Mouse (Mus musculus): ENCODE results near the gene Tmem132e. TPM values are rescaled to one million over a fixed set of nuclear protein-coding genes. Genes with fewer than 3 reads are reported as not detected.

The Tmem132e gene
- polyA plus RNA-seq, 1 experiment from 2014 or later = 0.15 TPM

DNA sequence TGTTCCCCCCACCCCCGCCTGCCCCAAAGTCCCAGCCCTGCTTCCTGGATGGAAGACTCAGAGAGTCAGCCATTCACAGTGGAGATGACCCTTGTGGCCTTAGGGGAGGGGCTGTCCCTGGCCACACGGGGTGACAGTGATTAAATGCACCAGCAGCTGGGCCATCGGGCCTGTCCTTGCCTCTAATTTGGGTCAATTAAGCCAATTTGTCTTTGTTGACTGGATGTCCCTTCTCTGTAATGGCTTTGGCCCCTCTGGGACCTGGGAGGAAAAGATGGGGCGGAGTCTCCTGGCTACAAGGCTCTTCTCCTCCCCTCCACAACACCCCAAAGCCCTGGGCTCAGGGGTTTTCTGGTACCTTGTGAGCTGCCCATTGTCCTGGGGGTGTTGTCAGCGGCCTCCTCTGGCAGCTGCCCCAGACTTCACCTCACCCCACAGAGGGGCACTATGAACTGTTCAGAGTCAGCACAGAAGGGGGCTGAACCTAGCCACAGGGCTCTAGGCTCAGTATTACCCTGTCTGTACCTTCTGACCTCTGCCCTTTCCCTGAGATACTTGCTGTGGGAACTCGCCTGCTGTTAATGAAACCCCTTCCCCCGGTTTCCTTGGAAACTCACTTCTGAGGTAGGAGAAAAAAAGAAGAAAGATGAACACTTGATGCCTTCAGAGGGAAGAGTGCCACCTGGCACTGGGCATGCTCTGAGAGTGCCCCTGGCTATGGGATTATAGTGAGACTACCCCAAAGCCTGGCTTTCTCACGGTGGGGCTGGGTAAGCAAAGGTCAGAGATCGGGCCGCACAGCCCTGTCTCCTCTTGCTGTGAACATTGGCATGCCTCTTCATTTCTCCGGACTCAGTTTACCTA, 17.9 kb downstream of the Tmem132e start:
- no peaks in the 10 kb centered on the region for H3K4me1 ChIP-seq (ENCODE audit: control insufficient read depth in 2 of 2, insufficient read depth in 2 of 2, low read length in 2 of 2)
- 45% methylated on average over 11 of the region's 11 CpGs for WGBS
- H3K9me3 ChIP-seq (ENCODE audit: control insufficient read depth, low read length) = no peaks in the 10 kb centered on the region
- no peak for ATAC-seq (ENCODE audit: insufficient number of reproducible peaks, insufficient read depth, low FRiP score, low read depth)
- H3K4me3 ChIP-seq (ENCODE audit: control insufficient read depth in 1 of 2, insufficient read depth in 1 of 2, low read depth in 1 of 2, low read length in 2 of 2) = no peak overlapping the region
- H3K27me3 ChIP-seq (ENCODE audit: control insufficient read depth, insufficient read depth, low read length) = no peaks in the 10 kb centered on the region
- no peak overlapping the region for H3K27ac ChIP-seq (replicated peaks in 1 of 2; ENCODE audit: control insufficient read depth in 1 of 2, insufficient read depth in 1 of 2, low read depth in 2 of 2, low read length in 2 of 2)
- H3K4me2 ChIP-seq (ENCODE audit: low read length) = no peak overlapping the region
- no peaks in the 10 kb centered on the region for H3K36me3 ChIP-seq (ENCODE audit: control insufficient read depth, insufficient read depth, low read length)
- no peak overlapping the region for H3K9ac ChIP-seq (ENCODE audit: low read length)

DNA sequence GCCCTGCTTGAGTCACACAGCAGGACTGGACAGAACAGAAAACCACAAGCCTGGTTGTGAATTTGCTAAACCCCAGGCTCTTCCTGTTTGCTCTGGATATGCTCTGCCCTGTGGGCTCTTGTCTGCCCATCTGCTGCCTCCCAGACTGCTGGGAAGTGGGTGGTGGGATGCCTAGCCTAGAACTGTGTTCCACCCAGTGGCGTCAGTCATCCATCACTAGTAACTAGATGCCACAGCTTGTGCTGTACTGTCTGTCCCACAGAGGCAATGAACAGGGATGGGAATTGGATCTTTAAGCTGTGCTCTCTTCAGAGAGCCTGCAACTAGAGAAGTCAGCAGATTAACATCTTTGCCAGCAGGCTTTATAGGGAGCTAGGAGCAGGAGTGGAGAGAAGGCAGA, 23.8 kb downstream of the Tmem132e start:
- 65% methylated on average over 1 of the region's 1 CpGs for WGBS
- peaks cover 7% of the 10 kb centered on the region; the same call in 1 of the 2 replicates for H3K27me3 ChIP-seq (ENCODE audit: control insufficient read depth, insufficient read depth, low read length)

DNA sequence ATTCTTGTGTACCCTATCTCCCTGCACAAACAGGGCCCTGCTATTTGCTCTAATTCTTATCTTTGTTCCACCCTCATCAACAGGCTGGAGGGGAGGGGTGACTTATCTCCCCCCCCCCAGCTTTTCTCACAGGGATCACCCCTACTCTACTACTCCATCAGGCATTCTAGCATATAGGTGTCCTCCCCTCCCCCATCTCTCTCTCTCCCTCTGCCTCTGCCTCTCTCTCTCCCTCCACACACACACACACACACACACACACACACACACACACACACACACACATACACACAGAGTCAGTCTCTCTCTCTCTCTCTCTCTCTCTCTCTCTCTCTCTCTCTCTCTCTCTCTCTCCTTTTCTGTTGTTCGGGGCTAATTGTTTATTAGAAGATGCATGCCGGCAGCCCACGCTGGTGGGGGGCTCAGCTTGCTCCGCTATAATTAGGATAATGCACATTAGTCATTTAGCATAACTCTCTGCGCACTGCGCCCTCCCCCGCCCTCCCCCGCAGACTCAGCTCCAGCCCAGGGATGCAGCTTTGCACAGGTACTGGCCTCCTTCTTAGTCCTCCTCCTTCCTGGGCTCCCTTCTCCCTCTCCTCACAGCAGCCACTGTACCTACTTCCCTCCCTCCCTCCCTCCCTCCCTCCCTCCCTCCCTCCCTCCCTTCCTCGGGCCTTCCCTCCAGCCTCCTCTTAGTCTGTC, 29.8 kb downstream of the Tmem132e start:
- H3K9me3 ChIP-seq (ENCODE audit: control insufficient read depth, low read length) = no peaks in the 10 kb centered on the region
- no peak for ATAC-seq (ENCODE audit: insufficient number of reproducible peaks, insufficient read depth, low FRiP score, low read depth)
- no peak overlapping the region for H3K9ac ChIP-seq (ENCODE audit: low read length)
- no peaks in the 10 kb centered on the region for H3K36me3 ChIP-seq (ENCODE audit: control insufficient read depth, insufficient read depth, low read length)
- H3K4me3 ChIP-seq (ENCODE audit: control insufficient read depth in 1 of 2, insufficient read depth in 1 of 2, low read depth in 1 of 2, low read length in 2 of 2) = no peak overlapping the region
- no peaks in the 10 kb centered on the region for H3K4me1 ChIP-seq (ENCODE audit: control insufficient read depth in 2 of 2, insufficient read depth in 2 of 2, low read length in 2 of 2)
- H3K27ac ChIP-seq (replicated peaks in 1 of 2; ENCODE audit: control insufficient read depth in 1 of 2, insufficient read depth in 1 of 2, low read depth in 2 of 2, low read length in 2 of 2) = no peak overlapping the region
- H3K27me3 ChIP-seq (ENCODE audit: control insufficient read depth, insufficient read depth, low read length) = peaks cover 7% of the 10 kb centered on the region; the same call in 1 of the 2 replicates
- H3K4me2 ChIP-seq (ENCODE audit: low read length) = no peak overlapping the region
- 36% methylated on average over 8 of the region's 9 CpGs for WGBS

More for the DNA sequence above, 23.8 kb downstream of the Tmem132e start:
- ATAC-seq (ENCODE audit: insufficient number of reproducible peaks, insufficient read depth, low FRiP score, low read depth) = no peak
- no peak overlapping the region for H3K4me2 ChIP-seq (ENCODE audit: low read length)
- H3K4me1 ChIP-seq (ENCODE audit: control insufficient read depth in 2 of 2, insufficient read depth in 2 of 2, low read length in 2 of 2) = no peaks in the 10 kb centered on the region
- no peak overlapping the region for H3K4me3 ChIP-seq (ENCODE audit: control insufficient read depth in 1 of 2, insufficient read depth in 1 of 2, low read depth in 1 of 2, low read length in 2 of 2)
- no peak overlapping the region for H3K27ac ChIP-seq (replicated peaks in 1 of 2; ENCODE audit: control insufficient read depth in 1 of 2, insufficient read depth in 1 of 2, low read depth in 2 of 2, low read length in 2 of 2)
- no peaks in the 10 kb centered on the region for H3K36me3 ChIP-seq (ENCODE audit: control insufficient read depth, insufficient read depth, low read length)
- H3K9me3 ChIP-seq (ENCODE audit: control insufficient read depth, low read length) = no peaks in the 10 kb centered on the region
- H3K9ac ChIP-seq (ENCODE audit: low read length) = no peak overlapping the region

DNA sequence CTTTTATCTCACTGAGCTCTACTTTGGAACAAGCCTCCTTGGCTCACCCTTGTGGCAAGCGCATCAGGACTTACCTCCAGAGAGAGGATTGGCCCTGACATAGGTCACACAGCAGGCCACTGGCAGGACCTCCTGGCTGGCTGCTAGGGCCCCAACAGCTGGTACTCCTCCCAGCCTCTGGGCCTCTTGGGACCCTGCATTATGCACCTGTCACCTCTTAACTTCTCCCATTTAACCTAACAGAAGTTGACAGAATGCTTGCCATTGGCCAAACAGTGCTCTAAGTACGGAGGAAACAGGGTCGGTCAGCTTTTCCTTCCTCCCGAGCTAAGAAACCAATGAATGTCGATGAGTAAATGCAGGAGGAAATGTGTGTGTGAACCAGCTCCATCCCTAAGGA, 33.2 kb downstream of the Tmem132e start:
- ATAC-seq (ENCODE audit: insufficient number of reproducible peaks, insufficient read depth, low FRiP score, low read depth) = no peak
- H3K36me3 ChIP-seq (ENCODE audit: control insufficient read depth, insufficient read depth, low read length) = no peaks in the 10 kb centered on the region
- no peak overlapping the region for H3K4me2 ChIP-seq (ENCODE audit: low read length)
- no peaks in the 10 kb centered on the region for H3K9me3 ChIP-seq (ENCODE audit: control insufficient read depth, low read length)
- H3K27me3 ChIP-seq (ENCODE audit: control insufficient read depth, insufficient read depth, low read length) = peaks cover 3% of the 10 kb centered on the region; the same call in 1 of the 2 replicates
- no peak overlapping the region for H3K4me3 ChIP-seq (ENCODE audit: control insufficient read depth in 1 of 2, insufficient read depth in 1 of 2, low read depth in 1 of 2, low read length in 2 of 2)
- H3K27ac ChIP-seq (replicated peaks in 1 of 2; ENCODE audit: control insufficient read depth in 1 of 2, insufficient read depth in 1 of 2, low read depth in 2 of 2, low read length in 2 of 2) = no peak overlapping the region
- no peak overlapping the region for H3K9ac ChIP-seq (ENCODE audit: low read length)
- no peaks in the 10 kb centered on the region for H3K4me1 ChIP-seq (ENCODE audit: control insufficient read depth in 2 of 2, insufficient read depth in 2 of 2, low read length in 2 of 2)
- 55% methylated on average over 5 of the region's 5 CpGs for WGBS

DNA sequence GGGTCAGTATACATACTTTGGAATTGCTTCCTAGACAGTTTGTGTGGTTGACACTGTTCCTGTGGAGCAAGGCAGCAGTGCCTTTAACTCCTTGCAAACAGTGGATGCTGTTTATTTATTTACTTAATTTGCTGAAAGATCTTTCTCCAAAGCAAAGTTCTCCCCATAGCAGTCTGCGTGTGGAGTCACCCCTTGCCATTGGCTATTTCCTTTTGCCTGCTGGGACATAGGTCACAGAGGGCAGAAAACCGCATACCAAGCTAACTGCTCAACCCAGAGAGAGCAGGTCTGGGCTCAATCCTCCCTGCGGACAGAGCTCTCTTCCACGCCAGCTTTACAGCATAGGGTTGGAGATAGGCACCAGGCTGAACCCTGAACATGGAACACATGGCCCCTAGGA, 34.8 kb downstream of the Tmem132e start:
- WGBS = 27% methylated on average over 4 of the region's 4 CpGs
- ATAC-seq (ENCODE audit: insufficient number of reproducible peaks, insufficient read depth, low FRiP score, low read depth) = no peak
- Histone ChIP-seq H3K4me1 (ENCODE audit: control insufficient read depth in 2 of 2, insufficient read depth in 2 of 2, low read length in 2 of 2) (no peaks in the 10 kb centered on the region), H3K9me3 (ENCODE audit: control insufficient read depth, low read length) (no peaks in the 10 kb centered on the region), H3K4me2 (ENCODE audit: low read length) (no peak overlapping the region), H3K4me3 (ENCODE audit: control insufficient read depth in 1 of 2, insufficient read depth in 1 of 2, low read depth in 1 of 2, low read length in 2 of 2) (no peak overlapping the region), H3K36me3 (ENCODE audit: control insufficient read depth, insufficient read depth, low read length) (no peaks in the 10 kb centered on the region), H3K27me3 (ENCODE audit: control insufficient read depth, insufficient read depth, low read length) (no peaks in the 10 kb centered on the region), H3K27ac (replicated peaks in 1 of 2; ENCODE audit: control insufficient read depth in 1 of 2, insufficient read depth in 1 of 2, low read depth in 2 of 2, low read length in 2 of 2) (no peak overlapping the region), H3K9ac (ENCODE audit: low read length) (no peak overlapping the region)

DNA sequence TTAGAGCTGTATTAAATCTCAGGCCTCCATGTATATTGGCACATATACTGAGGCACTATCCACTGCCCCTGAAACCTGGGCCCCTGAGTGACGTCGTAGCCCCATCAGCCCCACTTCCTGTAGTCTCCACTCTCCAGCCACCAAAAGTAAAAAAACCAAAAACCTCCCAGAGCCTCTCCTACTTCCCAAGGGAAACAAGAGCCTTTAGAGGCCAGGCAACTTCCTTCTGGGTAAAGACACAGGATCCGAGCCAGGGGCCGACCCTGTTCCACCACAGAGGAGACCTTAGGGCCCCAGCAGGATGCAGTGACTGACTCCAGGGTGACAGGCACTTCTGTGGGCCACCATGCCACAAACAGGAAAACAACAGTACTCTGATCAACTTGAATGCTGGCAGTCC, 40.1 kb downstream of the Tmem132e start:
- Histone ChIP-seq H3K27me3 (ENCODE audit: control insufficient read depth, insufficient read depth, low read length) (peaks cover 35% of the 10 kb centered on the region), H3K27ac (replicated peaks in 1 of 2; ENCODE audit: control insufficient read depth in 1 of 2, insufficient read depth in 1 of 2, low read depth in 2 of 2, low read length in 2 of 2) (no peak overlapping the region), H3K4me3 (ENCODE audit: control insufficient read depth in 1 of 2, insufficient read depth in 1 of 2, low read depth in 1 of 2, low read length in 2 of 2) (no peak overlapping the region), H3K4me1 (ENCODE audit: control insufficient read depth in 2 of 2, insufficient read depth in 2 of 2, low read length in 2 of 2) (no peaks in the 10 kb centered on the region), H3K36me3 (ENCODE audit: control insufficient read depth, insufficient read depth, low read length) (no peaks in the 10 kb centered on the region), H3K4me2 (ENCODE audit: low read length) (no peak overlapping the region), H3K9ac (ENCODE audit: low read length) (no peak overlapping the region), H3K9me3 (ENCODE audit: control insufficient read depth, low read length) (no peaks in the 10 kb centered on the region)
- 48% methylated on average over 4 of the region's 4 CpGs for WGBS
- no peak for ATAC-seq (ENCODE audit: insufficient number of reproducible peaks, insufficient read depth, low FRiP score, low read depth)

DNA sequence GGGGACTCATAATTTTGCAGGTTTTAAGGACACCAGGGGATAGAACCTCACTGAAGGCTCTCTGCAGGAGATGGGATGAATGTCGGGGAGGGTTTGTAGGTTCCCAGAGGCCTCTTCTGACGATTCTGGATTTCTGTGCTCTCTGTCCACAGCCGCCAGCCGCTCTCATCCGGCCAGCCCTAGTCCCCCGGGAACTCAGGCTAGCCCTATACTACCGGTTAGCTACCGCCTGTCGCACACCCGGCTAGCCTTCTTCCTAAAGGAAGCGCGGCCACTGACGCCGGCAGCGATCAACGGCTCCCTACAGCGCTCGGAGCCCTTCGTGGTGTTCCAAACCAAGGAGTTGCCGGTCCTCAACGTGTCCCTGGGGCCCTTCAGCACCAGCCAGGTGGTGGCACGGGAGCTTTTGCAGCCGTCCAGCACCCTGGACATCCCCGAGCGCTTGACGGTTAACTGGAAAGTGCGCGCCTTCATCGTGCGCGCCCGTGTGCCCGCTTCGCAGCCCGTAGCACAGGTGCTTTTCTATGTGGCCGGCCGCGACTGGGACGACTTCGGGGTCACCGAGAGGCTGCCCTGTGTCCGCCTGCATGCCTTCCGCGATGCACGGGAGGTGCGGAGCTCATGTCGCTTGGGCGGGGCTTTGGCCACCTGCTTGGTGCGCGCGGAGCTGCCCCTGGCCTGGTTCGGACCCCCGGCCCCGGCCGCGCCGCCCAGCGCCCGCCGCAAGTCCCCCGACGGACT, 45.6 kb downstream of the Tmem132e start:
- Histone ChIP-seq H3K4me2 (ENCODE audit: low read length) (peak overlapping the region; percentile 57), H3K4me1 (ENCODE audit: control insufficient read depth in 2 of 2, insufficient read depth in 2 of 2, low read length in 2 of 2) (no peaks in the 10 kb centered on the region), H3K27ac (replicated peaks in 1 of 2; ENCODE audit: control insufficient read depth in 1 of 2, insufficient read depth in 1 of 2, low read depth in 2 of 2, low read length in 2 of 2) (no peak overlapping the region), H3K36me3 (ENCODE audit: control insufficient read depth, insufficient read depth, low read length) (no peaks in the 10 kb centered on the region), H3K9me3 (ENCODE audit: control insufficient read depth, low read length) (no peaks in the 10 kb centered on the region), H3K4me3 (ENCODE audit: control insufficient read depth in 1 of 2, insufficient read depth in 1 of 2, low read depth in 1 of 2, low read length in 2 of 2) (peak overlapping the region; percentile 1 to 29; a peak in 2 of 4 replicates), H3K9ac (ENCODE audit: low read length) (no peak overlapping the region), H3K27me3 (ENCODE audit: control insufficient read depth, insufficient read depth, low read length) (peaks cover 75% of the 10 kb centered on the region)
- no peak for ATAC-seq (ENCODE audit: insufficient number of reproducible peaks, insufficient read depth, low FRiP score, low read depth)
- WGBS = 2% methylated on average over 62 of the region's 62 CpGs

Measured in heart, embryonic 14.5 days (tissue).